Mouse (Mus musculus) kidney, postnatal 4 days (tissue): ENCODE measurements around the gene Dapk3.
A peak's percentile ranks its signal among the peaks of the same experiment; 100 is the strongest.
"Not testable (repeated sequence)": the region's sequence is repeated elsewhere in the genome, so short reads cannot be mapped to it uniquely, and the experiment has no call there.

Experiments used
- DNase-seq, 2 experiments: peaks; one replicate each; pipeline ENCODE4 v3.0.0; 2021; ENCODE audit warnings: mixed read lengths in 2 of 2

The Dapk3 gene

GRCm38 (mm10) chr10:81201807-81202758 lies 19.3 kb downstream of the Dapk3 start, which contains the start of gene Nmrk2:
TSS of gene Nmrk2 (minus strand) at chr10:81202051.
- no peak for DNase-seq

GRCm38 (mm10) chr10:81202978-81203720 lies 20.3 kb downstream of the Dapk3 start:
- no peak for DNase-seq

GRCm38 (mm10) chr10:81204137-81204536 lies 21.3 kb downstream of the Dapk3 start:
- DNase-seq: no peak

- no peak for DNase-seq
These were observed 27.3 kb downstream of the Dapk3 start for GRCm38 (mm10) chr10:81210154-81210553.

- no peak for DNase-seq
These were observed 33.5 kb downstream of the Dapk3 start for GRCm38 (mm10) chr10:81216260-81216659.

- no peak for DNase-seq
These were observed 34.0 kb downstream of the Dapk3 start for GRCm38 (mm10) chr10:81216810-81217209.

- DNase-seq: peak; percentile 35 to 41
These were observed 34.5 kb downstream of the Dapk3 start for GRCm38 (mm10) chr10:81217267-81217666.

GRCm38 (mm10) chr10:81217964-81218363 lies 35.2 kb downstream of the Dapk3 start:
- DNase-seq: peak; percentile 82 to 84

- DNase-seq: no peak
These were observed 38.7 kb downstream of the Dapk3 start for GRCm38 (mm10) chr10:81221402-81222015.

- DNase-seq: not testable (repeated sequence)
These were observed 40.9 kb downstream of the Dapk3 start for GRCm38 (mm10) chr10:81223731-81224130.

- no peak for DNase-seq
These were observed 47.1 kb downstream of the Dapk3 start for GRCm38 (mm10) chr10:81229735-81230437.

- peak; percentile 57 to 61 for DNase-seq
These were observed 47.9 kb downstream of the Dapk3 start, which contains the start of gene Atcay for GRCm38 (mm10) chr10:81230438-81231332. TSS of gene Atcay (minus strand) at chr10:81230833.

- DNase-seq: no peak
These were observed 48.6 kb downstream of the Dapk3 start for GRCm38 (mm10) chr10:81231436-81231835.

GRCm38 (mm10) chr10:81232580-81233225 lies 49.9 kb downstream of the Dapk3 start, which contains the start of gene Zfr2:
TSS of gene Zfr2 (plus strand) at chr10:81233155.
- DNase-seq: peak; percentile 95 to 97

GRCm38 (mm10) chr10:81233226-81233585 lies 50.4 kb downstream of the Dapk3 start:
- DNase-seq: no peak

GRCm38 (mm10) chr10:81234206-81234605 lies 51.4 kb downstream of the Dapk3 start:
- DNase-seq: no peak

- DNase-seq: no peak
These were observed 53.9 kb downstream of the Dapk3 start for GRCm38 (mm10) chr10:81236471-81237268.

- no peak for DNase-seq
These were observed 55.8 kb downstream of the Dapk3 start for GRCm38 (mm10) chr10:81238618-81239017.

- peak; percentile 75 to 79 for DNase-seq
These were observed 58.1 kb downstream of the Dapk3 start for GRCm38 (mm10) chr10:81240876-81241275.

GRCm38 (mm10) chr10:81242021-81242420 lies 59.2 kb downstream of the Dapk3 start:
- DNase-seq: no peak
